Mouse (Mus musculus) CH12.LX (cell line): ENCODE results near the gene Cxcr2. TPM values are rescaled to one million over a fixed set of nuclear protein-coding genes. Genes with fewer than 3 reads are reported as not detected.
"Not testable (repeated sequence)": the region's sequence is repeated elsewhere in the genome, so short reads cannot be mapped to it uniquely, and the experiment has no call there.

Source experiments
- DNase-seq: peaks from one replicate; pipeline ENCODE4 v3.0.0-alpha.2; 2013; ENCODE audit errors: extremely low read depth
- H3K27ac ChIP-seq: 2 replicates; pipeline ENCODE4 v1.5.1; 2012; ENCODE audit warnings: low read depth, mild to moderate bottlenecking, control low read depth, moderate library complexity; ENCODE audit not compliant: insufficient read depth
- H3K27me3 ChIP-seq: replicated peaks from 2 replicates; pipeline ENCODE3; 2012; ENCODE audit warnings: inconsistent platforms
- H3K36me3 ChIP-seq, 2 experiments: replicated peaks in 1 of 2; 2 replicates each; pipeline versions ENCODE3 to v1.6.1; 2012; ENCODE audit warnings: inconsistent platforms in 1 of 2, low read length in 1 of 2, mild to moderate bottlenecking in 1 of 2, mixed read lengths in 1 of 2, moderate library complexity in 1 of 2; ENCODE audit not compliant: control insufficient read depth in 1 of 2, insufficient read depth in 1 of 2
- H3K4me1 ChIP-seq, 2 experiments: 2 replicates each; pipeline ENCODE4 v1.6.1; 2012; ENCODE audit warnings: inconsistent platforms in 1 of 2, moderate library complexity in 1 of 2; ENCODE audit not compliant: insufficient read depth in 2 of 2, control insufficient read depth in 1 of 2
- H3K4me2 ChIP-seq: 2 replicates; pipeline ENCODE4 v1.6.1; 2012; ENCODE audit warnings: low read depth, mild to moderate bottlenecking, control low read depth; ENCODE audit not compliant: poor library complexity, insufficient read depth, severe bottlenecking
- H3K4me3 ChIP-seq, 3 experiments: fragments of 150-350 bp in 1 of 3; sonication (generic) in 1 of 3; replicated peaks in 1 of 3; 2 replicates each; pipeline versions ENCODE3 to v1.5.1; 2011 to 2012; ENCODE audit warnings: low read depth in 2 of 3, low read length in 2 of 3, mild to moderate bottlenecking in 2 of 3, moderate library complexity in 2 of 3, control low read depth in 1 of 3, improper control_type of control experiment in 1 of 3, inconsistent platforms in 1 of 3, mixed read lengths in 1 of 3; ENCODE audit not compliant: poor library complexity in 1 of 3
- H3K79me2 ChIP-seq: replicated peaks from 2 replicates; pipeline ENCODE4 v1.6.1; 2012; ENCODE audit warnings: mild to moderate bottlenecking, moderate library complexity; ENCODE audit not compliant: control insufficient read depth, poor library complexity, insufficient read depth, severe bottlenecking; ENCODE audit errors: extremely low read depth
- H3K9ac ChIP-seq: 2 replicates; pipeline ENCODE4 v1.6.1; 2012; ENCODE audit warnings: low read depth, mild to moderate bottlenecking, control low read depth, moderate library complexity; ENCODE audit not compliant: insufficient read depth
- H3K9me3 ChIP-seq: replicated peaks from 2 replicates; pipeline ENCODE3; 2012; ENCODE audit warnings: low read length, inconsistent platforms, mixed read lengths
- CHD2 ChIP-seq: IDR thresholded peaks from 2 replicates; pipeline ENCODE4 v1.6.1; 2011; ENCODE audit warnings: low read length, improper control_type of control experiment
- ELF1 ChIP-seq: IDR thresholded peaks from 2 replicates; pipeline ENCODE4 v1.6.1; 2014; ENCODE audit warnings: low read depth, mild to moderate bottlenecking, inconsistent platforms, low read length, improper control_type of control experiment
- EP300 ChIP-seq: IDR thresholded peaks from 2 replicates; pipeline ENCODE4 v1.6.1; 2011; ENCODE audit warnings: low read length, improper control_type of control experiment
- HCFC1 ChIP-seq: IDR thresholded peaks from 2 replicates; pipeline ENCODE4 v1.6.1; 2012; ENCODE audit warnings: low read depth, mild to moderate bottlenecking, inconsistent platforms, low read length, improper control_type of control experiment
- JUN ChIP-seq: IDR thresholded peaks from 2 replicates; pipeline ENCODE4 v1.6.1; 2011; ENCODE audit warnings: low read depth, mild to moderate bottlenecking, low read length, improper control_type of control experiment, moderate library complexity; ENCODE audit not compliant: insufficient read depth
- MAZ ChIP-seq: IDR thresholded peaks from 2 replicates; pipeline ENCODE4 v1.6.1; 2012; ENCODE audit warnings: low read depth, mild to moderate bottlenecking, inconsistent platforms, low read length, improper control_type of control experiment, moderate library complexity
- MEF2A ChIP-seq: IDR thresholded peaks from 2 replicates; pipeline ENCODE4 v1.6.1; 2014; ENCODE audit warnings: low read depth, mild to moderate bottlenecking, inconsistent platforms, low read length, improper control_type of control experiment, borderline replicate concordance
- MXI1 ChIP-seq: IDR thresholded peaks from 2 replicates; pipeline ENCODE4 v1.6.1; 2011; ENCODE audit warnings: mild to moderate bottlenecking, low read depth, low read length, improper control_type of control experiment
- MYC ChIP-seq: IDR thresholded peaks from 2 replicates; pipeline ENCODE4 v1.6.1; 2011; ENCODE audit warnings: low read depth, mild to moderate bottlenecking, improper control_type of control experiment, low read length
- NELFE ChIP-seq: IDR thresholded peaks from 2 replicates; pipeline ENCODE4 v1.6.1; 2011; ENCODE audit warnings: low read depth, low read length, improper control_type of control experiment
- PAX5 ChIP-seq: IDR thresholded peaks from 2 replicates; pipeline ENCODE4 v1.6.1; 2012; ENCODE audit warnings: low read length, inconsistent platforms, mixed read lengths
- POLR2A ChIP-seq: IDR thresholded peaks from 2 replicates; pipeline ENCODE4 v1.6.1; 2011; ENCODE audit warnings: low read depth, mild to moderate bottlenecking, improper control_type of control experiment, low read length
- POLR2AphosphoS2 ChIP-seq: IDR thresholded peaks from 2 replicates; pipeline ENCODE4 v1.6.1; 2011; ENCODE audit warnings: low read depth, low read length, improper control_type of control experiment
- RCOR1 ChIP-seq: conservative IDR thresholded peaks from 2 replicates; pipeline ENCODE4 v1.6.1; 2012; ENCODE audit warnings: low read depth, mild to moderate bottlenecking, inconsistent platforms, low read length, improper control_type of control experiment
- SIN3A ChIP-seq: IDR thresholded peaks from 2 replicates; pipeline ENCODE4 v1.6.1; 2012; ENCODE audit warnings: low read length, improper control_type of control experiment, inconsistent platforms
- SMC3 ChIP-seq: IDR thresholded peaks from 2 replicates; pipeline ENCODE4 v1.6.1; 2011; ENCODE audit warnings: low read depth, low read length, improper control_type of control experiment
- USF1 ChIP-seq: IDR thresholded peaks from 2 replicates; pipeline ENCODE4 v1.6.1; 2014; ENCODE audit warnings: low read depth, mild to moderate bottlenecking, inconsistent platforms, low read length, improper control_type of control experiment
- ZC3H11A ChIP-seq: IDR thresholded peaks from 2 replicates; pipeline ENCODE4 v1.6.1; 2012; ENCODE audit warnings: low read depth, mild to moderate bottlenecking, inconsistent platforms, low read length, improper control_type of control experiment
- ZMIZ1 ChIP-seq: IDR thresholded peaks from 2 replicates; pipeline ENCODE4 v1.6.1; 2012; ENCODE audit warnings: low read depth, mild to moderate bottlenecking, inconsistent platforms, low read length, improper control_type of control experiment
- ZNF384 ChIP-seq: IDR thresholded peaks from 2 replicates; pipeline ENCODE4 v1.6.1; 2012; ENCODE audit warnings: low read depth, low read length, improper control_type of control experiment, inconsistent platforms
- dilution Hi-C: fragments of 300-500 bp; cut with MboI; formaldehyde crosslinking; loops from 2 replicates; pipeline ENCODE4 v1.14.3; 2020; ENCODE audit warnings: low sequenced_read_pairs; ENCODE audit not compliant: extremely low pct_unique_long_range_greater_than_20kb, extremely low pct_ligation_motif_present
- in situ Hi-C: fragments of 300-500 bp; cut with MboI; formaldehyde crosslinking; loops from 3 replicates; pipeline ENCODE4 v1.14.3; 2019; ENCODE audit warnings: low sequenced_read_pairs, low pct_ligation_motif_present, low pct_unique_long_range_greater_than_20kb, mixed read lengths
- polyA plus RNA-seq: library from polyadenylated mRNA; unstranded; fragments of >175 nt; gene quantifications from 2 replicates; pipeline ENCODE4 v1.2.1, GENCODE M21; 2012; ENCODE audit warnings: low read depth; ENCODE audit not compliant: insufficient read length
- total RNA-seq, 2 experiments: library from RNA; depleted of rRNA; stranded (reverse); fragments of 300-350 nt in 1 of 2; fragments of >200 nt in 1 of 2; gene quantifications; 2 replicates each; pipeline ENCODE4 v1.2.3; 2012 to 2014

Cxcr2 gene
- total and polyA plus RNA-seq, 3 experiments: 0.10 to 0.17 TPM; not detected in 1

GRCm38 (mm10) chr1:74159613-74160012 is 5.8 kb downstream of the Cxcr2 start:
- H3K4me3 ChIP-seq, in situ Hi-C loops, H3K4me2 ChIP-seq, H3K27ac ChIP-seq, H3K9ac ChIP-seq, H3K36me3 ChIP-seq, dilution Hi-C loops, H3K9me3 ChIP-seq, H3K79me2 ChIP-seq, H3K27me3 ChIP-seq: not testable (repeated sequence)
- H3K4me1 ChIP-seq: peaks cover 0 to 18% of the 10 kb centered on the region in 2 experiments; a peak in 3 of 4 replicates
- DNase-seq: peak; percentile 35
- TF ChIP-seq EP300: 0 out of 2 replicates have a peak, but pooled peaks have one; percentile 31
- TF ChIP-seq ZNF384: peak; percentile 48; the same call in 1 of the 2 replicates
- TF ChIP-seq ELF1: 0 out of 2 replicates have a peak, but pooled peaks have one; percentile 25

- TF ChIP-seq MXI1 (no peak), SMC3 (no peak), HCFC1 (no peak), PAX5 (no peak), JUN (no peak), POLR2A (no peak), ZC3H11A (no peak), USF1 (no peak), CHD2 (no peak), POLR2AphosphoS2 (no peak), NELFE (no peak), ZMIZ1 (no peak), MEF2A (no peak), RCOR1 (no peak), MYC (no peak), MAZ (no peak), SIN3A (no peak)
- TF ChIP-seq, all 38 proteins: peak for 0
- dilution Hi-C loops: no loop called here
- DNase-seq: no peak
- Histone ChIP-seq H3K4me3 (no peak overlapping the region), H3K9ac (no peak overlapping the region), H3K4me2 (no peak overlapping the region), H3K79me2 (no peaks in the 10 kb centered on the region), H3K4me1 (peaks cover 0 to 16% of the 10 kb centered on the region in 2 experiments; a peak in 3 of 4 replicates), H3K9me3 (no peaks in the 10 kb centered on the region), H3K27ac (no peak overlapping the region), H3K36me3 (no peaks in the 10 kb centered on the region), H3K27me3 (no peaks in the 10 kb centered on the region)
- in situ Hi-C loops: no loop called here
These were observed 6.2 kb downstream of the Cxcr2 start for GRCm38 (mm10) chr1:74160036-74160435.
